Mouse (Mus musculus): ENCODE results near the gene Usp20.

- no peak for TF ChIP-seq GATA1 (IDR thresholded peaks at IDR 0.05; ENCODE audit: borderline replicate concordance, low read length)
- TF ChIP-seq FLI1 (IDR thresholded peaks at IDR 0.05; ENCODE audit: low read length), result no peak
Measured at GRCm38 (mm10) chr2:31057549-31058177, 75.6 kb downstream of the Usp20 start.
